8 mouse cellular contexts compared by ENCODE assay signal in genomic region chr17:28769875-28770421, GRCm38 (mm10). TPM values are rescaled to one million over a fixed set of nuclear protein-coding genes. Genes with fewer than 3 reads are reported as not detected.
DNase-seq lines count a peak whose midpoint lies in the region; ATAC-seq lines count a peak whose summit lies in the region.

No protein-coding gene starts in this region.

- peak overlapping the region; percentile 27; the same call in 1 of the 2 replicates for H3K9ac ChIP-seq in forebrain, embryonic 11.5 days (ENCODE audit: low read length)
- peak overlapping the region; percentile 61 for H3K9ac ChIP-seq in stomach, embryonic 15.5 days

- no peak for ATAC-seq in cerebellum, adult (ENCODE audit: insufficient number of reproducible peaks, low FRiP score, low TSS enrichment)
- no peak for ATAC-seq in forebrain, embryonic 11.5 days (replicated peaks; ENCODE audit: low FRiP score)
- ATAC-seq in stomach, embryonic 15.5 days (ENCODE audit: insufficient read depth, low FRiP score, low read depth): peak; percentile 48
- no peak for ATAC-seq in monocyte, adult 5-6 weeks (replicated peaks; ENCODE audit: insufficient number of reproducible peaks, low FRiP score, low TSS enrichment, poor library complexity, severe bottlenecking)

- H3K4me1 ChIP-seq in forebrain, embryonic 11.5 days (replicated peaks; ENCODE audit: control insufficient read depth, insufficient read depth, low read length): peaks cover 7% of the 10 kb centered on the region; the same call in 1 of the 2 replicates
- H3K4me1 ChIP-seq in stomach, embryonic 15.5 days: peaks cover 15% of the 10 kb centered on the region

- H3K36me3 ChIP-seq in forebrain, embryonic 11.5 days (ENCODE audit: control insufficient read depth, insufficient read depth, low read length): no peaks in the 10 kb centered on the region
- H3K36me3 ChIP-seq in stomach, embryonic 15.5 days: no peaks in the 10 kb centered on the region

- peaks cover 24% of the 10 kb centered on the region for H3K27me3 ChIP-seq in forebrain, embryonic 11.5 days (ENCODE audit: control insufficient read depth, insufficient read depth, low read length)
- H3K27me3 ChIP-seq in stomach, embryonic 15.5 days (replicated peaks): no peaks in the 10 kb centered on the region

- peak; percentile 43 for DNase-seq in cerebellum, adult 11-12 months
- DNase-seq in T-cell, adult 2 months (ENCODE audit: low spot score): peak; percentile 6
- peak; percentile 58 for DNase-seq in forebrain, embryonic 11.5 days (ENCODE audit: low spot score)
- DNase-seq in kidney, adult 18-20 months: peak; percentile 27
- peak; percentile 32 for DNase-seq in lung, postnatal 10 days

- no peak overlapping the region for H3K27ac ChIP-seq in forebrain, embryonic 11.5 days (ENCODE audit: low read depth, low read length)
- H3K27ac ChIP-seq in stomach, embryonic 15.5 days: peak overlapping the region; percentile 63; the same call in 1 of the 2 replicates

- peak overlapping the region; percentile 35 for H3K4me3 ChIP-seq in forebrain, embryonic 11.5 days (ENCODE audit: low read depth, low read length)
- peak overlapping the region; percentile 61 for H3K4me3 ChIP-seq in stomach, embryonic 15.5 days (replicated peaks)

- 4% methylated on average over 24 of the region's 24 CpGs for WGBS in forebrain, embryonic 11.5 days
- 3% methylated on average over 24 of the region's 24 CpGs for WGBS in stomach, embryonic 15.5 days

- H3K4me2 ChIP-seq in forebrain, embryonic 11.5 days (ENCODE audit: low read depth, low read length, severe bottlenecking): peak overlapping the region; percentile 69
- peak overlapping the region; percentile 87 for H3K4me2 ChIP-seq in stomach, embryonic 15.5 days

- H3K9me3 ChIP-seq in forebrain, embryonic 11.5 days (ENCODE audit: control insufficient read depth, low read length): no peaks in the 10 kb centered on the region
- H3K9me3 ChIP-seq in stomach, embryonic 15.5 days: no peaks in the 10 kb centered on the region

RNA-seq across cellular contexts. Expression of gene Mapk13, which starts 0.9 kb away (rescaled TPM):
- 2.3 and 2.7 TPM in 2 replicates for polyA plus RNA-seq in forebrain, embryonic 11.5 days (2014; fragmentation: Nextera tagmentation; extraction: Ambion mirVana)
- 95.5 and 115 TPM in 2 replicates for polyA plus RNA-seq in stomach, embryonic 15.5 days (2015; fragmentation: Nextera tagmentation; extraction: Ambion mirVana)
- 1.5 to 2.3 TPM (median 1.8 TPM) in 3 replicates for total RNA-seq in monocyte, adult 5-6 weeks (2017)

RNA-seq across cellular contexts. Expression of gene Brpf3, which starts 30.9 kb away (rescaled TPM):
- polyA plus RNA-seq in forebrain, embryonic 11.5 days (2014; fragmentation: Nextera tagmentation; extraction: Ambion mirVana): 13.1 and 17.3 TPM in 2 replicates
- polyA plus RNA-seq in stomach, embryonic 15.5 days (2015; fragmentation: Nextera tagmentation; extraction: Ambion mirVana): 14.5 and 15.1 TPM in 2 replicates
- 6.7 to 16.8 TPM (median 7.3 TPM) in 3 replicates for total RNA-seq in monocyte, adult 5-6 weeks (2017)

RNA-seq across cellular contexts. Expression of gene AC170998.1, which starts 44.1 kb away (rescaled TPM):
- 2.9 and 3.0 TPM in 2 replicates for polyA plus RNA-seq in forebrain, embryonic 11.5 days (2014; fragmentation: Nextera tagmentation; extraction: Ambion mirVana)
- 3.4 TPM in 2 replicates for polyA plus RNA-seq in stomach, embryonic 15.5 days (2015; fragmentation: Nextera tagmentation; extraction: Ambion mirVana)
- 10.1 to 17.4 TPM in 2 of 3 replicates, not detected in the other for total RNA-seq in monocyte, adult 5-6 weeks (2017)

Comparison
In these comparisons a context has a peak if more than half of its experiments do, and no peak if none do; other contexts are left out.
1. DNase-seq: peak in every context shown above with its lines; median percentile 58 in forebrain, embryonic 11.5 days; 43 in cerebellum, adult 11-12 months; 32 in lung, postnatal 10 days; 27 in kidney, adult 18-20 months; 6 in T-cell, adult 2 months.
2. RNA of gene Mapk13, which starts 0.9 kb away (polyA plus RNA-seq): 95.5 to 115 TPM in stomach, embryonic 15.5 days; 2.3 to 2.7 TPM in forebrain, embryonic 11.5 days; every median in the first group is over 10 times any median in the second.